Mouse (Mus musculus) heart, postnatal 4 days (tissue): ENCODE results near the gene Fscb. TPM values are rescaled to one million over a fixed set of nuclear protein-coding genes. Genes with fewer than 3 reads are reported as not detected.

Source experiments
- DNase-seq: peaks from one replicate; pipeline ENCODE4 v3.0.0; 2021
- total RNA-seq, 2 experiments: library from RNA; stranded (reverse); gene quantifications; 2 replicates each; pipeline ENCODE4 v1.2.3; 2021

The Fscb gene
- not detected for total RNA-seq

DNA sequence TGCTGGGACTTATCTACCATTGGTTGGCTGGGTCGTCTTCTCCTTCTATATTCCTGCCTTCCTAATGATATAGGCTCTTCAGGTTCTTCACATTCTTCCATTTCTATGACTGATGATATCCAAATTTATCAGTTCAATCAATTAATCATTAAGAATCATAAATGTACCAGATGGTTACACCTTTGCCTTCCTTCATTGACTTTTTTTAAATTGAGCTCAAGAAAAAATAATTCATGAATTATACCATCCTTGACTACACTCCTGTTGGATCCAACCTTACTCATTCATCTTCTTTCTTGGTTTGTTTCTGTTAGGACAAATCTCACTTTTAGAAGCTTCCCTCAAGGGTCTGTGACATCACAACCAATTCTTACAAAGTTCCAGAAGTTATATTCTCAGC lies at the start of gene Fscb:
TSS of gene Fscb (minus strand) at position 101 of the 400 bp plus-strand sequence.
- DNase-seq, result no peak

DNA sequence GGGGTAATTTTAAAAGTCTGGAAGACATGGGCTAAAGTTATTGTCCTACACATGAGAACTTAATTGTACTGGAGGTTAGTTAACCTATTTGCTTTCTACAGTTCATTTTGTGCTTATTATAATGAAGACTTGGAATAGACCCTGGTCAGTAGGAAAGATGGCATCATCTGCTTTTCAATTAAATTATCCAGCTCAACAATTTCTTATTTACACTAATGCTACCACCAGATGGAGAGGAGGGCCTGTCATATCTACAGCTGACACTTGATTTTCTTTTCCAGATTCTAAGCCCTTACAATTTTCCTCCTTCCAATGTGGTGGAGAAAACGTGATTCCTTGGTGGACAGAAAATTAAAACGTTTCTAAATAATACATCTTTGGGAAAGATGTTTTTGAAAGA lies 42.3 kb upstream of the Fscb start:
- DNase-seq, result no peak

DNA sequence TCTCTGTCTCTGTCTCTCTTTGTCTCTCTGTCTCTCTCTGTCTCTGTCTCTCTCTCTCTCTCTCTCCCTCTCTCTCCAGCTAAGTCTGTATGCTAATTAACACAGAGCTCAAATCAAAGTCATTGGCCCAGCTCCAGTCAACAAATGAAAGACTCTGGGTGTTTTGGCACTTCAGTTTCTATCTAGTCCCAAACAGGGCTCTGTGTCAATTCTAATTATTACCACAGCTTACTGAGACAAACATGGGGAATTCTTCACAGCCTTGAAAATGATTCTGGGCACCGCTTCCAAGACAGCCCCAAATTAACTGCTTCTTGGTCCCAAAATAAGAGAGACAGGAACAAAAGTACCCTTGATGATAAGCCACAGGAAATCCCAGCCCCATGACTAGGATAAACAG lies 38.9 kb upstream of the Fscb start:
- DNase-seq, result no peak

DNA sequence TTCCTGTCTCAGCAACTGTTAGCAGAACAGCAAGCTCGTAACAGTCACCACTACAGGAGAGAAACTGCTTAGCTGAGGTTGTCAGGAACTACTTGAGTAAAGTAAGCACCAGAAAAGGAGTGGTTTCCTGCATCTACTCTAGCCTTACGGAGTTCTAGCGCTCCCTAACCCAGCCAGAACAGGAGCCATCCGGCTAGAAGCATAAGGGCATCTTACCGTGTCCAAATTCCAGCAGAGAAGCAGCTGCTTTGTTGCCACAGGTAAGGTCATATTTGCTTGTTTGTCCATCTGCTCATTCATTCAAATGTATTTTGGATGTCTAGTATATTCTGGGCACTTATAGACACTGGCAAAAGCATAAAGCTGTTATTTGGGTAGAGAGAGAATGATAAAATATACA lies 23.2 kb upstream of the Fscb start:
- no peak for DNase-seq

DNA sequence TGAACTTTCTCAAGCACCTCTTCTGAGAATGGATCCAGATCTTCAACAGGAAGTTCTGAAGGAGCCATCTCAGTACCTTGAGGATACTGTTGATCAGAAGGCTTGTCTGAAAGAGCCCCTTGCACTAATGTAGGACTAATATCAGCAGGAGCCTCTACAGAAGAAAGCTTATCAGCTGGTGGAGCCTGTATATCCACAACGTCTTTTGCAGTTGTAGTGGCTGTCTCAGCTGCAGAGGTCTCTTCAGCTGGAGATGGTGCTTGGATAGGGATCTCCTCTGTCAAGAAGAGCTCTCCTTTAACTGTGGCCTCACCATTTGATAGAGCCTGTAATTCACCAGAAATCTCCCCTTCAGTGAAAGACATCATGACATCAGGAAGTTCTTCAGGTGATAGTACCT lies 875 bp downstream of the Fscb start:
- no peak for DNase-seq

DNA sequence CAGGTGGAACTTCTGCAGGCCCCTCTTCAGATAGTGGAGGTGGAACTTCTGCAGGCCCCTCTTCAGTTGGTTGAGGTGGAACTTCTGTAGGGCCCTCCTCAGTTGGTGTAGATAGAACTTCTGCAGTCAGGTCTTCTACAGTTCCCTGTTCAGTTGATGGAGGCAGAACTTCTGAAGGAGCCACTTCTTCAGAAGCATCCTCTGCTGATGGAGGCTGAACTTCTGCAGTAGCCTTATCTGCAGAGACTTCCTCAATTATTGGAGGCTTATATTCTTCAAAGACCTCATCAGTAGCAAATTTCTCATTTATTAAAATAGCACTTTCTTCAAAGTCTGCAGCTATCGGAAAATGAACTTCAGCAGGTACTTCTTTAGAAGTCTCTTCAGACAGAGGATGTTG lies 1.4 kb downstream of the Fscb start:
- no peak for DNase-seq

DNA sequence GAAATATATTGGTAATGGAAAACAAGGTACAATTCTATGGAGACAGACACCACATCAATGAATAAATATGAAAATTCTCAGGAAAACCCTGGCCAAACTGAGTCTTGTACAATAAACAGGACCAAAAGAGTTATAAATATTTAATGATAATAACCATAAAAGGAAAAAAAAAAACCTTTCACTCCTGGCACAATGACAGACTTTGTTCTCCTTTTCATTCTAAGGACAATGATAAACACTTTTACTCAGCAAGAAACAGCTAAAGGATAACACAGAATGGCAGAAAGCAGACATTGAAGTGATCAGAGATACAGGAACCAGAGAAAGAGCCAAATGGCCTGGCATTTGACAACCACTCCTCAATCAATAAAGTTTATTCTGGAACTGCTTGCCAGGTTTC lies 19.3 kb downstream of the Fscb start:
- no peak for DNase-seq

DNA sequence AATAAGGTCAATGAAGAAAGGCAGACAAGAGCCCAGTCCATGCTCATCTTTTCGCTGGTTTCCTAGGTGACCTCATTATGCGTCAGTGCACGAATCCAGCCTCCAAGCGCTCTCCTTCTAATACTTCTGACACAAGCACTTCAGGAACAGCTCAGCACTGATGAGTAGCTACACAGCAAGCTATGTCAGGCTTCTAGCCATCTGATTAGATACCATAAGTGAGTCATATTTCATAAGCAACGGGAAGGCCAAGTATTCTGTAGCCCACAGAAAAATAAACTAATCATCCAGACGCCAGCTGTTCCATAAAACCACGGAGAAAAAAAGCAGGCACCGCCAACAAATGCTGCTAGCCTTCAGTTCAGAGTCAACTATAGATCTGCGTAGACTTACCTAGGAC lies 24.6 kb downstream of the Fscb start:
- DNase-seq, result no peak

DNA sequence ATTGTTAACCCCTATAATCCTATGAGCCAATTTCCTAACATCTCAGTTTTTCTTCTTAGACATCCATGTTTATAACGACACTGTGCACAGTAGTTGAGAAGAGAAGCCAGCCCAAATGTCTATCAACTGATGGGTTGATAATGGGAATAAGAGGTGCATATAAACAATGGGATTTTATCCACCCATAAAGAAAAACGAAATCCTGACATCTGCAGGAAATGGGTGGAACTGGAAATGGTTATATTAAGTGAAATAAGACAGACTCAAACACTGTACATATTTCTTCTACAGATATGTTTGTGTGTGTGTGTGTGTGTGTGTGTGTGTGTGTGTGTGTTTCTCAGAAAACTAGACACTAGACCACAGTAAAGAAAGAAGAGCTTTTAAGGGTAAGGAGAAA lies 37.8 kb downstream of the Fscb start:
- DNase-seq, result no peak
